Mouse (Mus musculus) c-Kit-negative CD71-positive TER-119-positive erythroid progenitor cells, embryonic 14.5 days (primary cell): ENCODE results near the gene Klf2.

ENCODE experiments used
- DNase-seq: peaks from one replicate; pipeline ENCODE4 v3.0.0-alpha.2; 2013; ENCODE audit warnings: low read depth, low spot score

Klf2 gene

GRCm38 (mm10) chr8:72318801-72319322, at the start of gene Klf2:
Klf2 (plus strand) TSS chr8:72319033.
- DNase-seq = peak; percentile 32

- DNase-seq = no peak
Measured at GRCm38 (mm10) chr8:72270606-72271005, 48.2 kb upstream of the Klf2 start.

- no peak for DNase-seq
Measured at GRCm38 (mm10) chr8:72271051-72271660, 47.7 kb upstream of the Klf2 start.

GRCm38 (mm10) chr8:72271691-72272090, 47.1 kb upstream of the Klf2 start:
- no peak for DNase-seq

- DNase-seq = no peak
Measured at GRCm38 (mm10) chr8:72272361-72272760, 46.5 kb upstream of the Klf2 start.

- no peak for DNase-seq
Measured at GRCm38 (mm10) chr8:72273111-72273770, 45.6 kb upstream of the Klf2 start.

GRCm38 (mm10) chr8:72273807-72274206, 45.0 kb upstream of the Klf2 start:
- no peak for DNase-seq

- no peak for DNase-seq
Measured at GRCm38 (mm10) chr8:72277244-72277643, 41.6 kb upstream of the Klf2 start.

GRCm38 (mm10) chr8:72279151-72279550, 39.7 kb upstream of the Klf2 start:
- no peak for DNase-seq

GRCm38 (mm10) chr8:72281634-72282033, 37.2 kb upstream of the Klf2 start:
- no peak for DNase-seq

GRCm38 (mm10) chr8:72285285-72285684, 33.5 kb upstream of the Klf2 start:
- no peak for DNase-seq

GRCm38 (mm10) chr8:72289051-72289450, 29.8 kb upstream of the Klf2 start:
- DNase-seq = no peak

GRCm38 (mm10) chr8:72291104-72291503, 27.7 kb upstream of the Klf2 start:
- no peak for DNase-seq

- DNase-seq = no peak
Measured at GRCm38 (mm10) chr8:72293309-72293708, 25.5 kb upstream of the Klf2 start.

GRCm38 (mm10) chr8:72295125-72295524, 23.7 kb upstream of the Klf2 start:
- DNase-seq = no peak

GRCm38 (mm10) chr8:72295679-72296078, 23.2 kb upstream of the Klf2 start:
- no peak for DNase-seq

- DNase-seq = no peak
Measured at GRCm38 (mm10) chr8:72296561-72296960, 22.3 kb upstream of the Klf2 start.

GRCm38 (mm10) chr8:72298928-72299327, 19.9 kb upstream of the Klf2 start:
- no peak for DNase-seq

GRCm38 (mm10) chr8:72300654-72301400, 18.0 kb upstream of the Klf2 start:
- no peak for DNase-seq

GRCm38 (mm10) chr8:72301497-72301896, 17.3 kb upstream of the Klf2 start:
- DNase-seq = no peak

GRCm38 (mm10) chr8:72302986-72303612, 15.7 kb upstream of the Klf2 start:
- DNase-seq = no peak

- no peak for DNase-seq
Measured at GRCm38 (mm10) chr8:72303633-72304032, 15.2 kb upstream of the Klf2 start.
